Mouse (Mus musculus) effector memory CD4-positive, alpha-beta T cell, adult 7 months (primary cell): ENCODE measurements around the gene Psmb6. TPM values are rescaled to one million over a fixed set of nuclear protein-coding genes. Genes with fewer than 3 reads are reported as not detected.

ENCODE experiments used
- polyA plus RNA-seq: library from polyadenylated mRNA; unstranded; fragments of 100-300 nt; shearing (Covaris generic); gene quantifications from one replicate; pipeline ENCODE4 v1.2.1, GENCODE M21; 2017

Psmb6 gene
- 301 TPM for polyA plus RNA-seq

GRCm38 (mm10) chr11:70525184-70525678 lies at the start of gene Psmb6:
Psmb6 (plus strand) TSS chr11:70525367.

GRCm38 (mm10) chr11:70504970-70505369 lies 20.2 kb upstream of the Psmb6 start, which contains the start of gene Tm4sf5:
Tm4sf5 (plus strand) TSS chr11:70505244.

GRCm38 (mm10) chr11:70514288-70514687 lies 10.9 kb upstream of the Psmb6 start, which contains the start of gene Vmo1:
Vmo1 (minus strand) TSS chr11:70514616.

GRCm38 (mm10) chr11:70518923-70519322 lies 6.2 kb upstream of the Psmb6 start, which contains the start of gene Gltpd2:
Gltpd2 (plus strand) TSS chr11:70519196.

GRCm38 (mm10) chr11:70532839-70533238 lies 7.7 kb downstream of the Psmb6 start, which contains the start of gene Gm40193:
Gm40193 (minus strand) TSS chr11:70532939.

GRCm38 (mm10) chr11:70539877-70540587 lies 14.9 kb downstream of the Psmb6 start, which contains the start of gene Pld2:
Pld2 (plus strand) TSS chr11:70540064.

DNA sequence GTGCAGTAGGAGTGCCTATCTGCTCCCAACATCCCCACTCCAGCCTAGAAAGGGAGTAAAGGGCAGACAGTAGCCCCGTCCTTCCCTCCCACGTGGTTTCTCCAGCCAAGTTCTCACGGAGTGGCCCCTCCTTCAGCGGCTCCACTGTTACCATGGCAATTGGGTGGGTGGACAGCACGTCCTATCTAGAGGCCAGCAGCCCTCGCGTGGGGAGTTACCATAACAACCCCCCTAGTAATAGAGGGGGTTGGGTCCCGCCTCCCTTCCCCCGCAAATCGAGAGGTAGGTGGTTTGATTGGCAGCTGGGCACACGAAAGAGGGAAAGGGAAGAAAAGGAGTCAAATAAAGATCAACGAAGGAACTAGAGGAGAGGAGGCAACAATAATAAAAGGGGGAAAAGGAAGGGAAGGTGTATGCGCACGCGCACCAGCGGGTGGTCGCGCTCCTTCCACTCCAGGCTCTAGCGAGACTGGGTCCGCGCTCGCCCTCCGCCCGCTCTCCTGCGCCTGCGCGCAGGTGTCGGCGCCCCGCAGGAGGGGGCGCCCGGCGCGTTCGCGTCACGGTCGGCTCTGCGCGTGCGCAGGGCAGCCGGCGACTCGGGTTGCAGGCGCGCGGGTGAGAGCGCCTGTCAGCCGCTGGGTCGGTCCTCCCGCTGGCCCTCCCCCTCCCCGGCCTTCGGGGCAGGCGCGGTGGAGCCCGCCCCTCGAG lies 37.3 kb downstream of the Psmb6 start, which contains the start of gene Mink1:
Gene Mink1, plus strand, starts transcription at position 595 of the 708 bp plus-strand sequence.

Other genes with a start within 250 kb of the Psmb6 start
- gene Alox12e, start 202.7 kb upstream of the Psmb6 start, polyA plus RNA-seq: not detected
- gene Alox15, start 173.3 kb upstream of the Psmb6 start, polyA plus RNA-seq: 0.26 TPM
- 9.9 TPM for gene Pelp1, start 115.3 kb upstream of the Psmb6 start, polyA plus RNA-seq
- gene Arrb2, start 92.7 kb upstream of the Psmb6 start, polyA plus RNA-seq: 172 TPM
- 192 TPM for gene Med11, start 73.4 kb upstream of the Psmb6 start, polyA plus RNA-seq
- gene Zmynd15, start 65.9 kb upstream of the Psmb6 start, polyA plus RNA-seq: 0.43 TPM
- 3.0 TPM for gene Cxcl16, start 65.4 kb upstream of the Psmb6 start, polyA plus RNA-seq
- gene Tm4sf5, start 20.1 kb upstream of the Psmb6 start, polyA plus RNA-seq: 0.67 TPM
- not detected for gene Vmo1, start 10.8 kb upstream of the Psmb6 start, polyA plus RNA-seq
- not detected for gene Gltpd2, start 6.2 kb upstream of the Psmb6 start, polyA plus RNA-seq
- not detected for gene Gm40193, start 7.6 kb downstream of the Psmb6 start, polyA plus RNA-seq
- 12.7 TPM for gene Pld2, start 14.7 kb downstream of the Psmb6 start, polyA plus RNA-seq
- 24.3 TPM for gene Mink1, start 37.5 kb downstream of the Psmb6 start, polyA plus RNA-seq
- gene 4930544D05Rik, start 90.5 kb downstream of the Psmb6 start, polyA plus RNA-seq: 1.5 TPM
- 10.7 TPM for gene Chrne, start 93.8 kb downstream of the Psmb6 start, polyA plus RNA-seq
- not detected for gene Gp1ba, start 113.8 kb downstream of the Psmb6 start, polyA plus RNA-seq
- 286 TPM for gene Rnf167, start 121.9 kb downstream of the Psmb6 start, polyA plus RNA-seq
- gene Slc25a11, start 122.1 kb downstream of the Psmb6 start, polyA plus RNA-seq: 71.3 TPM
- 2,639 TPM for gene Pfn1, start 129.3 kb downstream of the Psmb6 start, polyA plus RNA-seq
- gene Eno3, start 131.8 kb downstream of the Psmb6 start, polyA plus RNA-seq: 11.1 TPM
- 67.7 TPM for gene Spag7, start 144.0 kb downstream of the Psmb6 start, polyA plus RNA-seq
- gene Camta2, start 162.7 kb downstream of the Psmb6 start, polyA plus RNA-seq: 41.4 TPM
- 0.35 TPM for gene Inca1, start 174.8 kb downstream of the Psmb6 start, polyA plus RNA-seq
- gene Kif1c, start 175.2 kb downstream of the Psmb6 start, polyA plus RNA-seq: 1.4 TPM
- 4.1 TPM for gene Zfp3, start 238.8 kb downstream of the Psmb6 start, polyA plus RNA-seq